Mouse (Mus musculus) lung, embryonic 15.5 days (tissue): ENCODE data around the gene Dnah7c. TPM values are rescaled to one million over a fixed set of nuclear protein-coding genes. Genes with fewer than 3 reads are reported as not detected.
"Not testable (repeated sequence)": the region's sequence is repeated elsewhere in the genome, so short reads cannot be mapped to it uniquely, and the experiment has no call there.

Experiments
- ATAC-seq: fragments of 200-750 bp; cut with Nextera tagmentation; 2 replicates; pipeline ENCODE4 v1.8.0; 2017; ENCODE audit warnings: moderate number of reproducible peaks, borderline replicate concordance; ENCODE audit not compliant: low FRiP score, low TSS enrichment; ENCODE audit errors: extremely low read depth
- H3K27ac ChIP-seq: fragments of 300-500 bp; sonication (generic); 2 replicates; pipeline ENCODE4 v1.5.1; 2015; ENCODE audit warnings: moderate library complexity, mild to moderate bottlenecking, inconsistent platforms
- H3K27me3 ChIP-seq: fragments of 300-500 bp; sonication (generic); 2 replicates; pipeline ENCODE4 v1.6.1; 2015; ENCODE audit warnings: inconsistent platforms
- H3K36me3 ChIP-seq: fragments of 300-500 bp; sonication (generic); 2 replicates; pipeline ENCODE4 v1.6.1; 2015; ENCODE audit warnings: inconsistent platforms
- H3K4me1 ChIP-seq: fragments of 300-500 bp; sonication (generic); 2 replicates; pipeline ENCODE4 v1.6.1; 2015; ENCODE audit warnings: inconsistent platforms
- H3K4me2 ChIP-seq: fragments of 300-500 bp; sonication (generic); 2 replicates; pipeline ENCODE4 v1.6.1; 2015; ENCODE audit warnings: inconsistent platforms, mild to moderate bottlenecking, moderate library complexity
- H3K4me3 ChIP-seq: fragments of 300-500 bp; sonication (generic); 2 replicates; pipeline ENCODE4 v1.5.1; 2015; ENCODE audit warnings: mild to moderate bottlenecking, inconsistent platforms
- H3K9ac ChIP-seq: fragments of 300-500 bp; sonication (generic); 2 replicates; pipeline ENCODE4 v1.6.1; 2015; ENCODE audit warnings: inconsistent platforms
- H3K9me3 ChIP-seq: fragments of 300-500 bp; sonication (generic); 2 replicates; pipeline ENCODE4 v1.6.1; 2016; ENCODE audit warnings: inconsistent platforms
- WGBS: fragments of 180-500 bp; shearing (Covaris S2); methylation state at CpG from one replicate; pipeline ENCODE4 v1.1.7; 2015; 5-methylcytosine and 5-hydroxymethylcytosine counted together
- polyA plus RNA-seq: library from polyadenylated mRNA; unstranded; fragments of >200 nt; fragmentation: Nextera tagmentation; extraction: Ambion mirVana; gene quantifications from 2 replicates; pipeline ENCODE4 v1.2.1, GENCODE M21; 2015

Dnah7c gene
- polyA plus RNA-seq = 0.06 and 0.10 TPM in 2 replicates

- H3K4me3 ChIP-seq = peak within 1 kb of the TSS; percentile 49
- H3K36me3 ChIP-seq = no peaks in the 10 kb centered on the region
- peaks cover 8% of the 10 kb centered on the region; the same call in 1 of the 2 replicates for H3K4me1 ChIP-seq
- no peak within 1 kb of the TSS for H3K27ac ChIP-seq
- peak within 1 kb of the TSS; percentile 91 for H3K4me2 ChIP-seq
- 0 out of 2 replicates have a peak within 1 kb of the TSS, but pooled peaks have one; percentile 22 for H3K9ac ChIP-seq
- ATAC-seq = peak; percentile 69
- 9% methylated on average over 30 of the region's 30 CpGs for WGBS
- H3K9me3 ChIP-seq = no peaks in the 10 kb centered on the region
- H3K27me3 ChIP-seq = no peaks in the 10 kb centered on the region
These were observed at the start of gene Dnah7c for GRCm38 (mm10) chr1:46425137-46425925. Gene Dnah7c (plus strand): TSS chr1:46425592.

GRCm38 (mm10) chr1:46380641-46381040 lies 44.8 kb upstream of the Dnah7c start:
- not testable (repeated sequence) for H3K27ac ChIP-seq, H3K4me3 ChIP-seq, H3K9ac ChIP-seq, H3K36me3 ChIP-seq, H3K27me3 ChIP-seq, H3K4me1 ChIP-seq, H3K9me3 ChIP-seq, H3K4me2 ChIP-seq, ATAC-seq
- 92% methylated on average over 3 of the region's 3 CpGs for WGBS

- not testable (repeated sequence) for H3K9me3 ChIP-seq, ATAC-seq
These were observed 30.6 kb upstream of the Dnah7c start for GRCm38 (mm10) chr1:46394681-46395297.

GRCm38 (mm10) chr1:46408324-46409115 lies 16.9 kb upstream of the Dnah7c start:
- Histone ChIP-seq H3K27ac (no peak overlapping the region), H3K9ac (no peak overlapping the region), H3K36me3 (no peaks in the 10 kb centered on the region), H3K4me3 (no peak overlapping the region), H3K4me1 (no peaks in the 10 kb centered on the region), H3K4me2 (no peak overlapping the region), H3K27me3 (no peaks in the 10 kb centered on the region), H3K9me3 (no peaks in the 10 kb centered on the region)
- no peak for ATAC-seq
- WGBS = 55% methylated on average over 6 of the region's 6 CpGs

More at GRCm38 (mm10) chr1:46394681-46395297, 30.6 kb upstream of the Dnah7c start:
- WGBS = 75% methylated on average over 3 of the region's 4 CpGs
- not testable (repeated sequence) for H3K9ac ChIP-seq, H3K27me3 ChIP-seq, H3K27ac ChIP-seq, H3K4me3 ChIP-seq, H3K4me1 ChIP-seq, H3K36me3 ChIP-seq, H3K4me2 ChIP-seq

GRCm38 (mm10) chr1:46414798-46415197 lies 10.6 kb upstream of the Dnah7c start:
- H3K27ac ChIP-seq, H3K4me3 ChIP-seq, H3K4me1 ChIP-seq, H3K9ac ChIP-seq, ATAC-seq, H3K36me3 ChIP-seq, H3K4me2 ChIP-seq, H3K9me3 ChIP-seq, H3K27me3 ChIP-seq: not testable (repeated sequence)
- 79% methylated on average over 7 of the region's 7 CpGs for WGBS

GRCm38 (mm10) chr1:46416946-46417345 lies 8.4 kb upstream of the Dnah7c start:
- not testable (repeated sequence) for H3K27me3 ChIP-seq, H3K36me3 ChIP-seq, H3K9me3 ChIP-seq, H3K4me3 ChIP-seq, H3K4me2 ChIP-seq, H3K4me1 ChIP-seq, ATAC-seq, H3K9ac ChIP-seq, H3K27ac ChIP-seq
- WGBS = 17% methylated on average over 3 of the region's 3 CpGs

- 30% methylated on average over 4 of the region's 4 CpGs for WGBS
- H3K4me1 ChIP-seq, H3K4me2 ChIP-seq, H3K27me3 ChIP-seq, H3K4me3 ChIP-seq, H3K36me3 ChIP-seq, H3K9me3 ChIP-seq, H3K9ac ChIP-seq, H3K27ac ChIP-seq: not testable (repeated sequence)
- ATAC-seq = peak; percentile 59; the same call in 1 of the 2 replicates
These were observed 6.4 kb upstream of the Dnah7c start for GRCm38 (mm10) chr1:46418966-46419365.

- no peak overlapping the region for H3K4me3 ChIP-seq
- no peak overlapping the region for H3K9ac ChIP-seq
- 70% methylated on average over 2 of the region's 2 CpGs for whole genome bisulfite sequencing
- no peaks in the 10 kb centered on the region for H3K9me3 ChIP-seq
- no peaks in the 10 kb centered on the region for H3K36me3 ChIP-seq
- H3K27ac ChIP-seq = no peak overlapping the region
- ATAC-seq = no peak
- H3K4me1 ChIP-seq = peaks cover 8% of the 10 kb centered on the region; the same call in 1 of the 2 replicates
- H3K27me3 ChIP-seq = no peaks in the 10 kb centered on the region
- H3K4me2 ChIP-seq = no peak overlapping the region
These were observed 3.0 kb downstream of the Dnah7c start for GRCm38 (mm10) chr1:46428401-46428800.

GRCm38 (mm10) chr1:46514671-46515070 lies 89.3 kb downstream of the Dnah7c start:
- not testable (repeated sequence) for H3K36me3 ChIP-seq, H3K4me3 ChIP-seq, H3K27ac ChIP-seq, H3K9me3 ChIP-seq, H3K4me2 ChIP-seq, H3K9ac ChIP-seq, H3K27me3 ChIP-seq, ATAC-seq, H3K4me1 ChIP-seq
- WGBS = 71% methylated on average over 1 of the region's 1 CpGs

- no peak overlapping the region for H3K9ac ChIP-seq
- H3K36me3 ChIP-seq = no peaks in the 10 kb centered on the region
- no peak overlapping the region for H3K4me2 ChIP-seq
- no peak overlapping the region for H3K27ac ChIP-seq
- no peak for ATAC-seq
- H3K9me3 ChIP-seq = no peaks in the 10 kb centered on the region
- H3K27me3 ChIP-seq = no peaks in the 10 kb centered on the region
- H3K4me1 ChIP-seq = no peaks in the 10 kb centered on the region
- H3K4me3 ChIP-seq = no peak overlapping the region
These were observed 95.6 kb downstream of the Dnah7c start for GRCm38 (mm10) chr1:46521032-46521431.

GRCm38 (mm10) chr1:46526537-46526936 lies 101.1 kb downstream of the Dnah7c start:
- H3K4me3 ChIP-seq, H3K27me3 ChIP-seq, H3K4me1 ChIP-seq, H3K36me3 ChIP-seq, H3K9ac ChIP-seq, H3K4me2 ChIP-seq, ATAC-seq, H3K27ac ChIP-seq, H3K9me3 ChIP-seq: not testable (repeated sequence)
- WGBS = 53% methylated on average over 3 of the region's 3 CpGs
